Mouse (Mus musculus): ENCODE results near the gene Dapk1. TPM values are rescaled to one million over a fixed set of nuclear protein-coding genes. Genes with fewer than 3 reads are reported as not detected.

Dapk1 gene
- polyA plus RNA-seq, 1 experiment from 2014 or later: 34.1 TPM

DNA sequence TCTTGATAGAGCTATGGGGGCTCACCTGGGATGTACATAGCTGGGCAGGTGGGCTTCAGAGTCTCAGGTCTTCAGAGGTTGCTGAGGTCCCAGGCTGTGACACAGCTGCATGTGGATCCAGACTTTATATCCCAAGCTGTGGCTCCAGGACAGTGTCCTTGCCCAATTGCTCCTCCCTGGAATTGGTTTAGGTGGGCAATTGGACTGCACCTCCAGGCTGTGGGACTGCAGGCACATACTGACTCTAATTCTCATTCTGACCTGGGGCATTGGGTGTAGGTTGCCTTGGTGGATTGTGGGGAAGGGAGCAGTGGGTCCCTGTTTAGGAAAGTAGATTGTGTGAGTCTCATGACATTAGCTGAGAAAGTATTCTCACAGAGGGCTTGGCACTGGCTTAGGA is 184.5 kb downstream of the Dapk1 start, which contains the start of gene BC051665:
BC051665 (minus strand) TSS at position 101 of the 400 bp plus-strand sequence.
- Histone ChIP-seq H3K27ac (ENCODE audit: low read depth, low read length) (no peak within 1 kb of the TSS), H3K27me3 (replicated peaks; ENCODE audit: control insufficient read depth, insufficient read depth, low read length) (no peaks in the 10 kb centered on the region), H3K4me1 (ENCODE audit: control insufficient read depth, insufficient read depth, low read length) (no peaks in the 10 kb centered on the region), H3K4me2 (ENCODE audit: low read length) (no peak within 1 kb of the TSS), H3K36me3 (ENCODE audit: control insufficient read depth, insufficient read depth, low read length) (no peaks in the 10 kb centered on the region), H3K9ac (ENCODE audit: low read length) (no peak within 1 kb of the TSS), H3K9me3 (replicated peaks; ENCODE audit: control insufficient read depth, low read length) (no peaks in the 10 kb centered on the region), H3K4me3 (ENCODE audit: low read depth, low read length) (no peak within 1 kb of the TSS)
- ATAC-seq: no peak
- DNase-seq (ENCODE audit: low spot score): no peak

GRCm38 (mm10) chr13:60789466-60789865 is 187.7 kb downstream of the Dapk1 start:
- Histone ChIP-seq H3K27ac (ENCODE audit: low read depth, low read length) (no peak overlapping the region), H3K27me3 (replicated peaks; ENCODE audit: control insufficient read depth, insufficient read depth, low read length) (no peaks in the 10 kb centered on the region), H3K4me3 (ENCODE audit: low read depth, low read length) (no peak overlapping the region), H3K9ac (ENCODE audit: low read length) (no peak overlapping the region), H3K9me3 (replicated peaks; ENCODE audit: control insufficient read depth, low read length) (no peaks in the 10 kb centered on the region), H3K36me3 (ENCODE audit: control insufficient read depth, insufficient read depth, low read length) (no peaks in the 10 kb centered on the region), H3K4me2 (ENCODE audit: low read length) (no peak overlapping the region), H3K4me1 (ENCODE audit: control insufficient read depth, insufficient read depth, low read length) (no peaks in the 10 kb centered on the region)
- ATAC-seq (no peak), DNase-seq (ENCODE audit: low spot score) (no peak)
- 70% methylated on average over 1 of the region's 1 CpGs for WGBS

DNA sequence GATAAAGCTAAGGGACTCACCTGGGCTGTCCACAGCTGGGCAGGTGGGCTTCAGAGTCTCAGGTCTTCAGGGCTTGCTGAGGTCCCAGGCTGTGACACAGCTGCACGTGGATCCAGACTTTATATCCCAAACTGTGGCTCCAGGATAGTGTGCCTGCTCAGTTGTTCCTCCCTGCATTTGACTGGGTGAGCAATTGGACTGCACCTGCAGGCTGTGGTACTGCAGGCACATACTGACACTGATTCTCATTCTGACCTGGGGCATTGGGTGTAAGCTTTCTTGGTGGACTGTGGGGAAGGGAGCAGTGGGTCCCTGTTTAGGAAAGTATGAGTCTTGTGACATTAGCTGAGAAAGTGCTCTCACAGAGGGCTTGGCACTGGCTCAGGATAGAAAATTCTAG is 201.0 kb downstream of the Dapk1 start, which contains the start of gene Ctsll3:
Ctsll3 (minus strand) TSS at position 101 of the 400 bp plus-strand sequence.
- DNase-seq (ENCODE audit: low spot score) (no peak), ATAC-seq (no peak)
- H3K9me3 ChIP-seq (replicated peaks; ENCODE audit: control insufficient read depth, low read length): no peaks in the 10 kb centered on the region
- no peak within 1 kb of the TSS for H3K4me3 ChIP-seq (ENCODE audit: low read depth, low read length)
- H3K27me3 ChIP-seq (replicated peaks; ENCODE audit: control insufficient read depth, insufficient read depth, low read length): no peaks in the 10 kb centered on the region
- no peaks in the 10 kb centered on the region for H3K36me3 ChIP-seq (ENCODE audit: control insufficient read depth, insufficient read depth, low read length)
- WGBS: 67% methylated on average over 1 of the region's 1 CpGs
- H3K4me1 ChIP-seq (ENCODE audit: control insufficient read depth, insufficient read depth, low read length): no peaks in the 10 kb centered on the region
- H3K9ac ChIP-seq (ENCODE audit: low read length): no peak within 1 kb of the TSS
- no peak within 1 kb of the TSS for H3K27ac ChIP-seq (ENCODE audit: low read depth, low read length)
- H3K4me2 ChIP-seq (ENCODE audit: low read length): no peak within 1 kb of the TSS

- H3K4me3 ChIP-seq (ENCODE audit: low read depth, low read length): no peak overlapping the region
- no peak overlapping the region for H3K27ac ChIP-seq (ENCODE audit: low read depth, low read length)
- H3K27me3 ChIP-seq (replicated peaks; ENCODE audit: control insufficient read depth, insufficient read depth, low read length): no peaks in the 10 kb centered on the region
- no peaks in the 10 kb centered on the region for H3K4me1 ChIP-seq (ENCODE audit: control insufficient read depth, insufficient read depth, low read length)
- ATAC-seq: no peak
- DNase-seq (ENCODE audit: low spot score): no peak
- 86% methylated on average over 2 of the region's 2 CpGs for WGBS
- no peaks in the 10 kb centered on the region for H3K9me3 ChIP-seq (replicated peaks; ENCODE audit: control insufficient read depth, low read length)
- H3K4me2 ChIP-seq (ENCODE audit: low read length): no peak overlapping the region
- no peak overlapping the region for H3K9ac ChIP-seq (ENCODE audit: low read length)
- H3K36me3 ChIP-seq (ENCODE audit: control insufficient read depth, insufficient read depth, low read length): no peaks in the 10 kb centered on the region
These were observed 207.9 kb downstream of the Dapk1 start for GRCm38 (mm10) chr13:60809690-60810089.

DNA sequence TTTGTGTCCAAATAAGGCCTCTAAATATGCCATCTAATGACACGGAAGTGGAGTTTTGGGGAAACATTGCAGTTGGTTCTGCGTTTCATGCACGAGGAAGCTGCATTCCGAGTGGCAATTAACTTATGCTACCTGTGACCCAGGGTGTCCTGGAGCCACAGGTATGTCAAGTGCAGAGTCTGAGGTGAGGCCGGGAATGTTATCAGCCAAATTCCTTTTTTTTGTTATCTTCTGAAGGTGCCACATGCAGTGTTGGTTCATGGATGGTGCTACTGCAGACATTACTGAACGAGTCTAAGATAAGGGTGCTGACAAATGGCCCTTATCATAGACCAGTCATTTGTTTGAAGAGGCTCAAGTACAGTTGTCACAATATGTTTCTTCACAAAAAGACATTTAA is 211.0 kb downstream of the Dapk1 start:
- ATAC-seq: no peak
- WGBS: 86% methylated on average over 6 of the region's 6 CpGs
- Histone ChIP-seq H3K36me3 (ENCODE audit: control insufficient read depth, insufficient read depth, low read length) (no peaks in the 10 kb centered on the region), H3K9me3 (replicated peaks; ENCODE audit: control insufficient read depth, low read length) (no peaks in the 10 kb centered on the region), H3K4me1 (ENCODE audit: control insufficient read depth, insufficient read depth, low read length) (no peaks in the 10 kb centered on the region), H3K27me3 (replicated peaks; ENCODE audit: control insufficient read depth, insufficient read depth, low read length) (no peaks in the 10 kb centered on the region), H3K27ac (ENCODE audit: low read depth, low read length) (no peak overlapping the region), H3K4me2 (ENCODE audit: low read length) (no peak overlapping the region), H3K9ac (ENCODE audit: low read length) (no peak overlapping the region), H3K4me3 (ENCODE audit: low read depth, low read length) (no peak overlapping the region)
- DNase-seq (ENCODE audit: low spot score): no peak

Other genes starting within 250 kb of the Dapk1 start
- gene BC051665, start 184.4 kb downstream of the Dapk1 start, polyA plus RNA-seq (2014; fragmentation: Nextera tagmentation; extraction: Ambion mirVana): not detected in 2 replicates
- gene Ctsll3, start 200.9 kb downstream of the Dapk1 start, polyA plus RNA-seq (2014; fragmentation: Nextera tagmentation; extraction: Ambion mirVana): not detected in 2 replicates

All from forebrain, embryonic 14.5 days (tissue).